Mouse (Mus musculus): Measurements from ENCODE around the gene Schip1. TPM values are rescaled to one million over a fixed set of nuclear protein-coding genes. Genes with fewer than 3 reads are reported as not detected.
A peak's percentile ranks its signal among the peaks of the same experiment; 100 is the strongest.

Schip1 gene
- polyA plus RNA-seq, 1 experiment from 2014 or later: 163 TPM

DNA sequence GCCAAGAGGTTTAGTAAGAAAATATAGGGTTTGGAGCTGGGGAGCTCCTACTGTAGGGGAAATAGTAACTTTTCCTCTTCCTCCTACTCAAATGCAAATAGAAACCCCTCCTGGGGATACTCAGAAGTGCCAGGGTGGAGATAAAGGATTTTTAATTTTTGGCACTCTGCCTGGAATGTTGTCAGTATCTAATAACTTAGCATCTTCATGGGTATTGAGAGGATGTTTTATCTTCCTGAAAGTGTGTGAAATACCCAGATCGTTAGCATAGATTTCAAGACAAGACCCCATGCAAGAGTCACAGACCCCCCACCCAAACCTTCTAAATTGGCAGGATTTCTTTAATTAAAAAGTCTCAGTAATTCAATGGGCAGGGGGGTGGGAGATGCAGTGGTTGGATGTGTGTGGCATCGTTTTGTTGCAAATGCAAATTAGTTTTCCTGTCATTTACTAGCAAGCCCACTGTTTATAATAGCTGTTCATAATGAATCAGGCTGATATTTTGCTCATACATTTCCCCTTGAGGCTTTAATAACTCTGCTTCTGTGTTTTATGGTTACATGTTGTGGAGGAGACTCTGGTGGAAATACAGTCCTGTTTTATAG, 40.6 kb downstream of the Schip1 start:
- no peak for DNase-seq (ENCODE audit: low spot score)
- no peaks in the 10 kb centered on the region for H3K27me3 ChIP-seq (ENCODE audit: control insufficient read depth, insufficient read depth, low read length)
- no peaks in the 10 kb centered on the region for H3K36me3 ChIP-seq (replicated peaks; ENCODE audit: control insufficient read depth, insufficient read depth)
- H3K4me3 ChIP-seq (replicated peaks; ENCODE audit: low read length): no peak overlapping the region
- no peak overlapping the region for H3K4me2 ChIP-seq (replicated peaks)
- peaks cover 10% of the 10 kb centered on the region; the same call in 1 of the 2 replicates for H3K4me1 ChIP-seq (replicated peaks; ENCODE audit: control insufficient read depth, insufficient read depth, low read length)
- H3K9me3 ChIP-seq (ENCODE audit: control insufficient read depth, low read length): no peaks in the 10 kb centered on the region
- peak; percentile 75; the same call in 1 of the 2 replicates for ATAC-seq (ENCODE audit: low FRiP score)
- 0 out of 2 replicates have a peak overlapping the region, but pooled peaks have one; percentile 38 for H3K27ac ChIP-seq
- WGBS: 43% methylated on average over 2 of the region's 2 CpGs
- no peak overlapping the region for H3K9ac ChIP-seq

GRCm38 (mm10) chr3:68121338-68121737, 56.7 kb downstream of the Schip1 start:
- H3K36me3 ChIP-seq (replicated peaks; ENCODE audit: control insufficient read depth, insufficient read depth): no peaks in the 10 kb centered on the region
- no peaks in the 10 kb centered on the region for H3K4me1 ChIP-seq (replicated peaks; ENCODE audit: control insufficient read depth, insufficient read depth, low read length)
- H3K9ac ChIP-seq: no peak overlapping the region
- no peak overlapping the region for H3K4me3 ChIP-seq (replicated peaks; ENCODE audit: low read length)
- DNase-seq (ENCODE audit: low spot score) (no peak), ATAC-seq (ENCODE audit: low FRiP score) (no peak)
- no peaks in the 10 kb centered on the region for H3K9me3 ChIP-seq (ENCODE audit: control insufficient read depth, low read length)
- no peak overlapping the region for H3K27ac ChIP-seq
- no peaks in the 10 kb centered on the region for H3K27me3 ChIP-seq (ENCODE audit: control insufficient read depth, insufficient read depth, low read length)
- WGBS: 67% methylated on average over 5 of the region's 5 CpGs
- H3K4me2 ChIP-seq (replicated peaks): no peak overlapping the region

GRCm38 (mm10) chr3:68126284-68126856, 61.8 kb downstream of the Schip1 start:
- Histone ChIP-seq H3K4me3 (replicated peaks; ENCODE audit: low read length) (no peak overlapping the region), H3K4me2 (replicated peaks) (no peak overlapping the region), H3K36me3 (replicated peaks; ENCODE audit: control insufficient read depth, insufficient read depth) (no peaks in the 10 kb centered on the region), H3K27ac (peak overlapping the region; percentile 32; the same call in 1 of the 2 replicates), H3K9ac (no peak overlapping the region), H3K27me3 (ENCODE audit: control insufficient read depth, insufficient read depth, low read length) (no peaks in the 10 kb centered on the region), H3K4me1 (replicated peaks; ENCODE audit: control insufficient read depth, insufficient read depth, low read length) (no peaks in the 10 kb centered on the region), H3K9me3 (ENCODE audit: control insufficient read depth, low read length) (no peaks in the 10 kb centered on the region)
- DNase-seq (ENCODE audit: low spot score) (no peak), ATAC-seq (ENCODE audit: low FRiP score) (no peak)
- 43% methylated on average over 6 of the region's 6 CpGs for WGBS

- H3K4me3 ChIP-seq (replicated peaks; ENCODE audit: low read length): no peak overlapping the region
- no peaks in the 10 kb centered on the region for H3K4me1 ChIP-seq (replicated peaks; ENCODE audit: control insufficient read depth, insufficient read depth, low read length)
- no peak overlapping the region for H3K27ac ChIP-seq
- no peaks in the 10 kb centered on the region for H3K36me3 ChIP-seq (replicated peaks; ENCODE audit: control insufficient read depth, insufficient read depth)
- ATAC-seq (ENCODE audit: low FRiP score) (no peak), DNase-seq (ENCODE audit: low spot score) (no peak)
- H3K27me3 ChIP-seq (ENCODE audit: control insufficient read depth, insufficient read depth, low read length): no peaks in the 10 kb centered on the region
- WGBS: 81% methylated on average over 1 of the region's 1 CpGs
- H3K9ac ChIP-seq: no peak overlapping the region
- no peak overlapping the region for H3K4me2 ChIP-seq (replicated peaks)
- no peaks in the 10 kb centered on the region for H3K9me3 ChIP-seq (ENCODE audit: control insufficient read depth, low read length)
These were observed 65.8 kb downstream of the Schip1 start for GRCm38 (mm10) chr3:68130386-68130785.

DNA sequence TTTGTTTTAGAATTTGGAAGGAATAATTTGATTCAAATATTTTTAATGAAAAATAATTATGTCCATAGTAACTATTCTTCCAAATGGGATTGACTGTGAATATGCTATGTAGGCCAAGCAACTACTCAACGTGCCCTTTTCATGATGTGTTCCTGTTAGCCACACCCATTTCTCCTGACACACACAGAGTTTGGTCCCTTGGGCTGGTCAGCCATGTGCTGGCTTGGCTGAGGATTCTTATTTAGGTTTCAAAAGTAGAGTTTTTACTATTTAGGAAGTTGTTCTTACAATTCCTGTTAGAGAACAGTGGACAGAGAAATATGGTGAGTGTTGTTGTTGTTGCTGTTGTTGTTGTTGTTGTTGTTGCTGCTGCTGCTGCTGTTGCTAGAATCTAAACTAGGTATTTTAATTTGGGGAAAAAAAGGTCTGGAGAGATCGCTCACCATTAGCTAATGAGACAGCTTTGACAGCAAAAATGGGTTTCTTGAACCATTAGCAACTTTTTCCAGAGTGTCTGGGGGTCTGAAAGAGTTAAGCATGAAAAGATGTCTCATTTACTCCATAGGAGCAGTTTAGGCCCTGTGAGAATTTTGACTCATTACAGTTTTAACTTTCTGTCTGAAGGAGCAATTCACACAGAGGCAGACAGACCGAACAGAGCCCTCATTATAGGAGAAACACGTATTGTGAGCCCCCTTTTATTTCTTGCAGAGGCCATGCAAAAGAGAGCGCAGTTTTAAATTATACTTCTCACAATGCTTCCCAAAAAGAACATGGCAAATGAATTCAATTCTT, 74.4 kb downstream of the Schip1 start:
- no peaks in the 10 kb centered on the region for H3K4me1 ChIP-seq (replicated peaks; ENCODE audit: control insufficient read depth, insufficient read depth, low read length)
- 52% methylated on average over 5 of the region's 5 CpGs for WGBS
- no peak for DNase-seq (ENCODE audit: low spot score)
- H3K4me3 ChIP-seq (replicated peaks; ENCODE audit: low read length): no peak overlapping the region
- no peaks in the 10 kb centered on the region for H3K36me3 ChIP-seq (replicated peaks; ENCODE audit: control insufficient read depth, insufficient read depth)
- H3K4me2 ChIP-seq (replicated peaks): no peak overlapping the region
- H3K27me3 ChIP-seq (ENCODE audit: control insufficient read depth, insufficient read depth, low read length): no peaks in the 10 kb centered on the region
- no peak overlapping the region for H3K9ac ChIP-seq
- H3K9me3 ChIP-seq (ENCODE audit: control insufficient read depth, low read length): no peaks in the 10 kb centered on the region
- no peak for ATAC-seq (ENCODE audit: low FRiP score)
- H3K27ac ChIP-seq: no peak overlapping the region

- H3K9ac ChIP-seq: no peak overlapping the region
- no peaks in the 10 kb centered on the region for H3K27me3 ChIP-seq (ENCODE audit: control insufficient read depth, insufficient read depth, low read length)
- H3K27ac ChIP-seq: no peak overlapping the region
- DNase-seq (ENCODE audit: low spot score) (no peak), ATAC-seq (ENCODE audit: low FRiP score) (no peak)
- no peaks in the 10 kb centered on the region for H3K4me1 ChIP-seq (replicated peaks; ENCODE audit: control insufficient read depth, insufficient read depth, low read length)
- no peaks in the 10 kb centered on the region for H3K36me3 ChIP-seq (replicated peaks; ENCODE audit: control insufficient read depth, insufficient read depth)
- no peaks in the 10 kb centered on the region for H3K9me3 ChIP-seq (ENCODE audit: control insufficient read depth, low read length)
- WGBS: 76% methylated on average over 8 of the region's 8 CpGs
- H3K4me2 ChIP-seq (replicated peaks): no peak overlapping the region
- no peak overlapping the region for H3K4me3 ChIP-seq (replicated peaks; ENCODE audit: low read length)
These were observed 86.1 kb downstream of the Schip1 start for GRCm38 (mm10) chr3:68150688-68151087.

GRCm38 (mm10) chr3:68160175-68160574, 95.6 kb downstream of the Schip1 start:
- Histone ChIP-seq H3K27ac (no peak overlapping the region), H3K36me3 (replicated peaks; ENCODE audit: control insufficient read depth, insufficient read depth) (no peaks in the 10 kb centered on the region), H3K27me3 (ENCODE audit: control insufficient read depth, insufficient read depth, low read length) (no peaks in the 10 kb centered on the region), H3K9ac (no peak overlapping the region), H3K9me3 (ENCODE audit: control insufficient read depth, low read length) (no peaks in the 10 kb centered on the region), H3K4me2 (replicated peaks) (no peak overlapping the region), H3K4me1 (replicated peaks; ENCODE audit: control insufficient read depth, insufficient read depth, low read length) (0 out of 2 replicates have a peak, but pooled peaks cover 5% of the 10 kb centered on the region), H3K4me3 (replicated peaks; ENCODE audit: low read length) (no peak overlapping the region)
- no peak for DNase-seq (ENCODE audit: low spot score)
- 94% methylated on average over 1 of the region's 1 CpGs for WGBS
- ATAC-seq (ENCODE audit: low FRiP score): no peak

DNA sequence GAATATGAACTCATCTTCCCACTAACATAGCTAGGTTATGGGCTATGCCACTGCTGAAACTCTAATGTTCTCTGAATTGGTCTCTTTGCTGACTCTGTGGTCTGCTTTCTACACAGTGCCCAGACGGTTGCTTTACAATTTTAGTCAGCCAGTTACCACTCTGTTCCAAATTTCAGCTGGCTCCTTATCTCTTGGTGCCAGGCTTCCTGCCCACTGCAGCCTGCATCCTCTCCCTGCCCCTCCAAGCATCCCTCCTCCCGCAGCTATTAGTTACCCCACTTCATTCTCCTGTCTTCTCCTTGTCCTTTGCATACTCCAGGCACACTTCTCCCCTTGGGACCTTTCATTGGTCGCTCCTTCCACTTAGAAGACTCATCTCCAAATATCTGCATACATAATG, 96.2 kb downstream of the Schip1 start:
- H3K4me1 ChIP-seq (replicated peaks; ENCODE audit: control insufficient read depth, insufficient read depth, low read length): 0 out of 2 replicates have a peak, but pooled peaks cover 5% of the 10 kb centered on the region
- H3K27me3 ChIP-seq (ENCODE audit: control insufficient read depth, insufficient read depth, low read length): no peaks in the 10 kb centered on the region
- H3K27ac ChIP-seq: no peak overlapping the region
- no peak for DNase-seq (ENCODE audit: low spot score)
- 81% methylated on average over 3 of the region's 3 CpGs for WGBS
- H3K9me3 ChIP-seq (ENCODE audit: control insufficient read depth, low read length): no peaks in the 10 kb centered on the region
- H3K4me3 ChIP-seq (replicated peaks; ENCODE audit: low read length): no peak overlapping the region
- no peak overlapping the region for H3K9ac ChIP-seq
- no peaks in the 10 kb centered on the region for H3K36me3 ChIP-seq (replicated peaks; ENCODE audit: control insufficient read depth, insufficient read depth)
- ATAC-seq (ENCODE audit: low FRiP score): no peak
- no peak overlapping the region for H3K4me2 ChIP-seq (replicated peaks)

DNA sequence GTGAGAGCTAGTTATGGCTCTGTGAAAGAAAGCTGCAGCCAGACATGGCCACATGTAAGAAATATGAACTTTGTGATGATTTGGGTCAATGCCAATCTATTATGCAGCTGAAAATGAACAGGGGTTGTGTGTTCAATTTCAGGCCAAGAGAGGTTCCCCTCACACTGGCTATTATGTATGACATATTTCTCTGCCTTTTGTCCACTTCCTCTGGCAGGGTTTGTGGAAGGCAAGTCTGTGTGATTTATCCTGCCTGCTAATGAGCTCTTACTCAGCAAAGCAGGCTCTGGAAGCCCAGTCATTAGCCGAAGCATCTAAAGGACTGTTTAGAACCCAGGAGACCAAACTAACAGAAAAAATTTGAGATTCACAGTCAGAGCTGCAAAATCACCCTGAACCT, 113.6 kb downstream of the Schip1 start:
- Histone ChIP-seq H3K27ac (no peak overlapping the region; the same call in 1 of the 2 replicates), H3K36me3 (replicated peaks; ENCODE audit: control insufficient read depth, insufficient read depth) (no peaks in the 10 kb centered on the region), H3K4me3 (replicated peaks; ENCODE audit: low read length) (no peak overlapping the region), H3K4me2 (replicated peaks) (no peak overlapping the region), H3K9ac (no peak overlapping the region), H3K4me1 (replicated peaks; ENCODE audit: control insufficient read depth, insufficient read depth, low read length) (0 out of 2 replicates have a peak, but pooled peaks cover 3% of the 10 kb centered on the region), H3K27me3 (ENCODE audit: control insufficient read depth, insufficient read depth, low read length) (no peaks in the 10 kb centered on the region), H3K9me3 (ENCODE audit: control insufficient read depth, low read length) (no peaks in the 10 kb centered on the region)
- no peak for ATAC-seq (ENCODE audit: low FRiP score)
- DNase-seq (ENCODE audit: low spot score): peak; percentile 43
- WGBS: 50% methylated on average over 1 of the region's 1 CpGs

All from hindbrain, embryonic 14.5 days (tissue).